Comparison of ENCODE assay signal across 17 mouse cellular contexts in the genomic region with DNA sequence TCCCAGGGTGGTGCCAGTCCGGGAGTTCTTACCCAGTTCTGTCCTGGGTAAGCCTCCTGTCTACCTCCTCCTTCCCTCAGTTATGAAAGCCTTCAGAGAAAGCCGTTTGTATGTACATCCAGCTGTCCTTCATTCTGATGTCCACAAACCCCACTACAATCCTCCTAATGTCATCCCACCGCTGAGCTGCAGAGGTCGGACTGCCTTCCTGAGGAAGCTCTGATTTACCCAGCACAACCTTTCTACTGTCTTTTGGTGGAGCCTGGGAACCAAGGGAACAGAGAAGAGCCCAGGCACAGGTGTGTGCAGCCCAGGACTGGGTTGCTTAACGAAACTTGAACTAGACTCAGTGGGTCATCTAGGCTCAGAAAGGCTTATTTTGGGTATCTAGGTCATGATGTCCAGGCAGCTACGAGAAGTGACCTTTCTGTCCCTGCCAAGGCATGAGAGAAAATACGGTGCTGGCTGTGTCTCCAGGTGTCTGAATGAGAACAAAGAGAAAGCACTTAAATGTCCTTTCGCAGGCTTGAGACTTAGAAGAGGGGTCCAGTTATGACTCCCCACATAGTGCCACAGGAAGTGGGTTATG.
A peak's percentile ranks its signal among the peaks of the same experiment; 100 is the strongest.
DNase-seq lines count a peak whose midpoint lies in the region; ATAC-seq and TF ChIP-seq lines count a peak whose summit lies in the region.
"Had no signal": no experiment of that assay in that cellular context is flagged by ENCODE, and none has a peak within 500 bp of the region (broad histone marks: within the 10 kb centered on the region; RNA-seq: fewer than 3 reads in every experiment).

No protein-coding gene starts in this region.

- H3K9me3 ChIP-seq in forebrain, embryonic 11.5 days (ENCODE audit: control insufficient read depth, low read length), result no peaks in the 10 kb centered on the region
- H3K9me3 ChIP-seq in forebrain, embryonic 15.5 days, result no peaks in the 10 kb centered on the region
- H3K9me3 ChIP-seq in neural tube, embryonic 15.5 days (replicated peaks), result no peaks in the 10 kb centered on the region
- H3K9me3 ChIP-seq: limb, embryonic 13.5 days; liver, embryonic 15.5 days had no signal

- no peak for ATAC-seq in forebrain, embryonic 11.5 days (replicated peaks; ENCODE audit: low FRiP score)
- ATAC-seq in forebrain, embryonic 15.5 days (replicated peaks), result no peak
- no peak for ATAC-seq in neural tube, embryonic 15.5 days (ENCODE audit: low FRiP score)
- ATAC-seq: forebrain, embryonic 13.5 days had no signal

- TF ChIP-seq CTCF in liver, adult 2 months (IDR thresholded peaks at IDR 0.05; ENCODE audit: low read depth, low read length), result no peak

- H3K9ac ChIP-seq in forebrain, embryonic 11.5 days (ENCODE audit: low read length), result no peak overlapping the region
- no peak overlapping the region for H3K9ac ChIP-seq in forebrain, embryonic 15.5 days (replicated peaks)
- no peak overlapping the region for H3K9ac ChIP-seq in liver, adult 2 months (ENCODE audit: low read depth, low read length)
- H3K9ac ChIP-seq in neural tube, embryonic 15.5 days (replicated peaks), result no peak overlapping the region
- H3K9ac ChIP-seq: forebrain, embryonic 13.5 days; limb, embryonic 13.5 days; liver, embryonic 15.5 days had no signal

- peak; percentile 34 for DNase-seq in forebrain, embryonic 11.5 days (ENCODE audit: low spot score)
- DNase-seq in liver, adult 2 months (ENCODE audit: extremely low read depth, low read depth, low spot score), result peak; percentile 50
- DNase-seq in liver, result no peak
- DNase-seq in cerebellum, adult 8-10 months, result peak; percentile 58
- DNase-seq in yolk sac, embryonic 10.5 days (ENCODE audit: low spot score), result no peak
- DNase-seq: kidney, adult 11 months; layer of hippocampus, postnatal 36 days; thymus, postnatal 36 days had no signal

- no peak overlapping the region for H3K27ac ChIP-seq in forebrain, embryonic 11.5 days (ENCODE audit: low read depth, low read length)
- no peak overlapping the region for H3K27ac ChIP-seq in forebrain, embryonic 15.5 days (replicated peaks)
- no peak overlapping the region for H3K27ac ChIP-seq in liver, adult 2 months (replicated peaks; ENCODE audit: insufficient read depth, low read depth, low read length)
- no peak overlapping the region for H3K27ac ChIP-seq in neural tube, embryonic 15.5 days (replicated peaks)
- H3K27ac ChIP-seq: forebrain, embryonic 13.5 days; kidney, postnatal 0 days; limb, embryonic 13.5 days; liver, embryonic 15.5 days; macrophage; midbrain, embryonic 10.5 days had no signal

- 84% methylated on average over 8 of the region's 8 CpGs for WGBS in forebrain, embryonic 11.5 days
- 79% methylated on average over 8 of the region's 8 CpGs for WGBS in forebrain, embryonic 15.5 days
- 69% methylated on average over 8 of the region's 8 CpGs for WGBS in liver, adult 2 months
- 81% methylated on average over 8 of the region's 8 CpGs for WGBS in neural tube, embryonic 15.5 days

- no peak for TF ChIP-seq POLR2A in liver, adult 2 months (IDR thresholded peaks at IDR 0.05; ENCODE audit: extremely low read depth, insufficient read depth, low read length)

- no peak overlapping the region for H3K4me3 ChIP-seq in forebrain, embryonic 11.5 days (ENCODE audit: low read depth, low read length)
- no peak overlapping the region for H3K4me3 ChIP-seq in forebrain, embryonic 15.5 days
- H3K4me3 ChIP-seq in liver, adult 2 months (ENCODE audit: insufficient read depth, low read depth, low read length), result no peak overlapping the region
- H3K4me3 ChIP-seq in neural tube, embryonic 15.5 days (replicated peaks), result no peak overlapping the region
- H3K4me3 ChIP-seq: forebrain, embryonic 13.5 days; limb, embryonic 13.5 days; liver, embryonic 15.5 days; midbrain, embryonic 10.5 days had no signal

- H3K27me3 ChIP-seq in forebrain, embryonic 11.5 days (ENCODE audit: control insufficient read depth, insufficient read depth, low read length), result no peaks in the 10 kb centered on the region; the same call in 1 of the 2 replicates
- H3K27me3 ChIP-seq in forebrain, embryonic 15.5 days, result no peaks in the 10 kb centered on the region
- H3K27me3 ChIP-seq in liver, adult 2 months (ENCODE audit: control insufficient read depth, insufficient read depth, low read length), result no peaks in the 10 kb centered on the region
- H3K27me3 ChIP-seq in neural tube, embryonic 15.5 days (replicated peaks), result no peaks in the 10 kb centered on the region
- H3K27me3 ChIP-seq: CH12.LX; forebrain, embryonic 13.5 days; liver, embryonic 15.5 days had no signal

- H3K36me3 ChIP-seq in forebrain, embryonic 11.5 days (ENCODE audit: control insufficient read depth, insufficient read depth, low read length), result no peaks in the 10 kb centered on the region
- no peaks in the 10 kb centered on the region for H3K36me3 ChIP-seq in forebrain, embryonic 15.5 days
- no peaks in the 10 kb centered on the region for H3K36me3 ChIP-seq in liver, adult 2 months (ENCODE audit: control insufficient read depth, insufficient read depth, low read length)
- H3K36me3 ChIP-seq in neural tube, embryonic 15.5 days, result no peaks in the 10 kb centered on the region
- H3K36me3 ChIP-seq: limb, embryonic 13.5 days; liver, embryonic 15.5 days; midbrain, embryonic 10.5 days had no signal

- no peak overlapping the region for H3K4me2 ChIP-seq in forebrain, embryonic 11.5 days (ENCODE audit: low read depth, low read length, severe bottlenecking)
- H3K4me2 ChIP-seq in forebrain, embryonic 15.5 days (replicated peaks), result no peak overlapping the region
- H3K4me2 ChIP-seq in neural tube, embryonic 15.5 days, result no peak overlapping the region
- H3K4me2 ChIP-seq: forebrain, embryonic 13.5 days; limb, embryonic 13.5 days; liver, embryonic 15.5 days had no signal

- no peaks in the 10 kb centered on the region for H3K4me1 ChIP-seq in forebrain, embryonic 11.5 days (replicated peaks; ENCODE audit: control insufficient read depth, insufficient read depth, low read length)
- H3K4me1 ChIP-seq in forebrain, embryonic 15.5 days, result 0 out of 2 replicates have a peak, but pooled peaks cover 3% of the 10 kb centered on the region
- H3K4me1 ChIP-seq in liver, adult 2 months (ENCODE audit: control insufficient read depth, insufficient read depth, low read length), result no peaks in the 10 kb centered on the region
- H3K4me1 ChIP-seq in neural tube, embryonic 15.5 days, result no peaks in the 10 kb centered on the region
- H3K4me1 ChIP-seq: liver, embryonic 15.5 days had no signal

- H3K79me2 ChIP-seq in liver, adult 2 months (ENCODE audit: control insufficient read depth, insufficient read depth, low read length), result no peaks in the 10 kb centered on the region

Comparison
In these comparisons a context has a peak if more than half of its experiments do, and no peak if none do; other contexts are left out.
1. DNase-seq: peak in forebrain, embryonic 11.5 days (single experiment), liver, adult 2 months (single experiment) and cerebellum, adult 8-10 months (single experiment); none in liver (single experiment) and yolk sac, embryonic 10.5 days (single experiment).